Mouse (Mus musculus): ENCODE results near the gene Cd84.
"Not testable (repeated sequence)": the region's sequence is repeated elsewhere in the genome, so short reads cannot be mapped to it uniquely, and the experiment has no call there.

Cd84 gene

DNA sequence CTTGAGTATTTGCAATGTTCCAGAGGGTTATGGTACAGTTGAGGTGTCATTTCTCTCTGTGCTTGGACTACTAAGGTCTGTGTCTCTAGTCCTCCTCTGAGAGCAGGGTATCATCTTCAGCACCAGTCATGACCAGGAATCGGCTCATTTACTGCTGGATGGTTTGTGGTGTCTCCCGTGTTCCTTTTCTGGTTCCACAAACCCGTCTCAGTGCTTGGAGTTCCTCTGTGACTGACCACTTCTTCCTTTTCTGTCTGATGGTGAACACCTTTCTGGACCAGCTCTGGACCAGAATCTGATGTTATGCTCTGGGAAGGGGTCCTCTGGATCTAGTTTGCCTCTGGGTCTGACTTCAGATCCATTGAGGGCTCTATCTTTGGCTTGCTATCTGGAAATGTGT is at the start of gene Cd84:
Gene Cd84, plus strand, starts transcription at position 210 of the 400 bp plus-strand sequence.
- DNase-seq (ENCODE audit: low spot score) = no peak

DNA sequence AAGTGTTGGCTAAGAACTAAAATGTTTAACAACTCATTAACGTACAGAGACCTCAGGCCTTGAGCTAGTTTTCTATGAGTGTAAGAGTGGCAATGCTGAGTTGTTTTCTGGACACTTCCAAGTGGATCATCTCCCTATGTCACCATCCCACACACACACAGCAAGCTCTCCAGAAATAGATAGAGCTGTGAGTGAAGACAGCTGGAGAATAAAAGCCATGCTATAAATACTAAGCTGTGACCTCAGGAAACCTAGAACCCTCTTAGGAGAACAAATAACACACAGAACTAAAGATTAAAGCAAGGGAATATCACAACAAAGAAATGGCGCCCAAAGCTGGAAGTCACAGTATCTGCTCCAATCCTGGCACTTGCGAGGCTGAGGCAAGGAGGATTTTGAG is 48.0 kb upstream of the Cd84 start:
- no peak for DNase-seq (ENCODE audit: low spot score)

DNA sequence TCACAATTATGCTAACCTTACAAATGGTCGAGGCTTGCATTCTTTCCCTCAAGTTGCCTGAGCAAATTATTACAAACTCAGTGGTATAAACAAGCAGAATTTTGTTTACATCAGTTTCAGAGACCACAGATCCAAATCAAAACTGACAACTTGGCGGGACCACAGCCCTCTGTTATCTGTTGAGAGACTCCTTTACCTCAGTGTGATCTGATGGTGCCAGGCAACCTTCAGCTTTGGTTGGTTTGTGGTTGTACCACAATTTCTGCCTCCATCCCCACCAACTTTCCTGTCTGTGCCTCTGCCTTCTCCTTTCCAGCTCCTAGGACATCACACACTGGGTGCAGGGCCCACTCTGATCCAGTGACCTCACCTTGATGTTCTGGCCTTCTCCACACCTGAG is 43.3 kb upstream of the Cd84 start:
- DNase-seq (ENCODE audit: low spot score) = no peak

DNA sequence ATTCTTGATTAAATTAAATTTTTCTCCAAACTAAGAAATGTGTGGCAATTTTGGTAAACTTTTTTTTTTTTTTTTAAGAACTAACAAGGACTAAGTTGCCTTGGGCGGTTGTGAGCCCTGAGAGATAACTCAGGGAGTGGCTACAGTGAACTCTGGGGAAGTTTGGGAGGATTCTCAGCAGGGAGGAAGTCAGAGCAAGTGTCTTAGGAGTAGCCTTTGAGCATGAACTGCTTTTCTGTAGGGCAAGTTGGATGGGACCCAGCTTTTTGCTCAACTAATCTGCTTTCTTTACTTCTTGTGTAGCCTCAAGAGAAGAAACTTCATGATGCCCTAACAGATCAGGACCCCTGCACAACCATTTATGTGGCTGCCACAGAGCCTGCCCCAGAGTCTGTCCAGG is 41.7 kb upstream of the Cd84 start:
- DNase-seq (ENCODE audit: low spot score) = no peak

DNA sequence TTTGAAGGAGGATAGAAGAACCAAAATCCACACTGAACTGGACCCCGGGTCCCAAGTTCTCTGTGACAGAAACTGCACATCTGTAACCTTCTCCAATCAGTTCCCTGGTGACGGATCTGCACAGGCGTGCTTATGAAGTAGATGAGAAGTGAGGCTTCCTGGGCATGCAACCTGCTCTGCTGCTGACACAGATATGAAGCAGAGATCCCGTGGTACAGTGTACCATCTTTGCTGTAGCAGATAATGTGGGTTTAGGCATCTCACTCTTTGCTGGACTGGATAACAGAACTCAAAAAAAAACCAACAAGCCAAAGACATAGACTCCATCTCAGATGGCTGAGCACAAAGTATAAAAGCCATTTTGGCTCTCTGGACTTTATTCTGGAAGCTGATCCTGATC is 39.8 kb upstream of the Cd84 start:
- no peak for DNase-seq (ENCODE audit: low spot score)

DNA sequence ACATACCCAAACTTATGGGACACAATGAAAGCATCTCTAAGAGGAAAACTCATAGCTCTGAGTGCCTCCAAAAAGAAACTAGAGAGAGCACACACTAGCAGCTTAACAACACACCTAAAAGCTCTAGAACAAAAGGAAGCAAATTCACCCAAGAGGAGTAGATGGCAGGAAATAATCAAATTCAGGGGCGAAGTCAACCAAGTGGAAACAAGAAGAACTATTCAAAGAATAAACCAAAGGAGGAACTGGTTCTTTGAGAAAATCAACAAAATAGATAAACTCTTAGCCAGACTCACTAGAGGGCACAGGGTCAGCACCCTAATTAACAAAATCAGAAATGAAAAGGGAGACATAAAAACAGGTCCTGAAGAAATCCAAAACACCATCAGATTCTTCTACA is 28.4 kb upstream of the Cd84 start:
- not testable (repeated sequence) for DNase-seq (ENCODE audit: low spot score)

DNA sequence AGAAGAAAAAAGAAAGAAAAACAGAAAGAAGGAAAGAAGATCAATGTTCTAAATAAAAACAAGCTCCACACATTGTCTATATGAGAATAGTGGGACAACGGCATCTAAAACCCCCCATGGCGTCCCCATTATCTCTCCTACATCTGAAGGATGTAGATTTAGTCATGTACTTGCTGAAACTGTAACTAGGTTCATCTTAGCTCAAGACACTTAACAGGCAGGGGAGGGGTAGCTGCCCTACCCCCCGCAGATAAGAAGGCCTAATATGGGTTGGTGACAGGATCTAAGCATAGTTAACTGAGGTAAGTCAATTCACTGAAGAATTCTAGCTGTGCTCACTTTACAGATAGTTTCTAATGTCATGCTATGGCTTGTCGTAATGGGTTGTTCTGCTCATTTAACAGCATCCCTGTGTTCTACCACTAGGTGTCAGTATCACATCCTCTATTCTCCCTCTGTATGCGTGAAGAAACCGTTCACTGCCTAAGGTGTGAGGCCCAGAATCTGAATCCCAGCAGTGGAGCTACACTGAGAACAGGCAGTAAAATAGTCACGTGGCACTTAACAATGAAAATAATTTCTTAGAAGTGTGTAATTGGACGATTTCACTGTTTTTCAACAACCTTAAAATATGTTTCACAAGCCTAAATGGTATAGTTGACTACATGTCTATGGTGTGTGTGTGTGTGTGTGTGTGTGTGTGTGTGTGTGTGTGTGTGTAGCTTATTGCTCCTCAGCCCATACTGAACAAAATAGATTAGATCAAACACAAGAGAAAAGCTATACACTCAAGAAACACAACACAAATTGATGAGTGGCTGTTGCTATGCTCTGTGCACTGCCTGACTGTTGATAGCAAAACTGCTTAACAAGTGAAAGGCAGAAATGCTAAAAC is 23.7 kb upstream of the Cd84 start:
- DNase-seq (ENCODE audit: low spot score) = no peak

DNA sequence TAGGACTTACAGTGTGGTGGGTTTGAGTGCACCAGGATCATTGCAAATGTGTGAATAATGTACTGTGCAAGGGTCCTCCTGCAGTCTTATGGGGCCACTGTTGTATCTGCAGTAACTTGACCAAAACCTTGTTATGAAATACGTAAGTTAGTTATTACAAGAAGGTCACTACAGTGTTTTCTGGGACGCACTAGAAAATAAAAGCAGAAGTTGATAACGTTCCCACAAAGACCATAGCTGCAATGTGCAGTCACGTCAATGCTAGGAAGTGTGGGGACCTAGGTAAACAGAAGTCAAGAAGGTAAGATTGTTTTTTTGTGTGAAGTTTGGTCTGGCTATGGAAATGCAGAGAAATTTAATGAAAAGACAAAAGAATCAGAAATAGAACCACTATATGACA is 22.5 kb upstream of the Cd84 start:
- DNase-seq (ENCODE audit: low spot score) = no peak

DNA sequence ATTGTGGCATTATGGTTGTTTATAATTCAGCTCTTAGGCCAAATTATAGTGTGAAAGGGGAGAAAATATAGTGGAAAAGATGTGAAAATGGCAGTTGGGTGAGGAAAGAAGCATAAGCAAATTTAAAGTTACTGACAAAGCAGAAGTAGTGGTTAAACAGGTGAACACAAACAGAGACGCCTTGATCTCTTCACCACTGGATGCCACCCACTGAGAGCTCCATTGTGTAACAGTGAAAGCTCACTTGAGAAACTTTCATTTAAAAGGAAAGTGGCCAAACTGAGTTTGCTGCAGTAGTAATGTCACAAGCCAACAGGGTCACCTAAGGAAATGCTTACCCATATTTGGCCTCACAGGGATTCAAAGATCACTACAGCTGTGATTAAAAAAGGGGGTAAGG is 18.2 kb upstream of the Cd84 start:
- DNase-seq (ENCODE audit: low spot score) = no peak

DNA sequence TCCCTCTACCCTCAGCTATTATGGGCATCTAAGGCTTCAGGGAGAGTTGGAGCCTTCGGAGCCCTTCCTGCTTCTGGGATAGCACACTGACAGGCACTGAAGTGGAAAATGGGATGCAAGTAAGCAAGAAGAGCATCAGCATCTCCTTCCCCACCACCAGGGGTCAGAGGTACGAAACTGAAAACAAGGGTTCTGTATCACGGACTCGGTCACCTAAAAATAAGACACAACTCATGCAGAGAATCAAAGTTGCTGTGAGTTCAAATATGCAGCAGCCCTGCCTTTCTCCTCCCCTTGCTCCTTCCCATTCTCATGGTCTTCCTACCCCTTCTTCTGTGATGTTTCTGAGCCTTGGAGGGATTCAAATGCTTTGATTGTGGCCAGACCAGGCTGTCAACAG is 14.0 kb upstream of the Cd84 start:
- no peak for DNase-seq (ENCODE audit: low spot score)

DNA sequence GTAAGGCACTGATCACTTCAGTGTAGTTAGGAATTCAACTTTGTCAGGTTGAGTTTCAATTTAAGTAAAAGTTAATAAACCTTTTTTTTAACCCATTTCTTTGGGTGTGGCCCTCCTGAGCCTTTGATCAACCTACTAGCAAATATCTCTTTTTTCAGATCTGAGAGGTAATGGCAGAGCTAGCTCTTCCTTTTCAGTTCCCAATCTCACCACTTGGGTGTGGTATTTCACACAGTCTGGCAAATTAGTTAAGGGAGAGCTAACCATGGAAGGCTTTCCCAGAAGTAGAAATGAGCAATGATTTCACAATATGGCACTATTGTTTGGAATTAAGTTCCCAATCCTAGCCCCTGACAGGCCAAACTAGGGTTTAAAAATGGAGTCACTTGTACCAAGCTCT is 13.3 kb upstream of the Cd84 start:
- DNase-seq (ENCODE audit: low spot score) = no peak

DNA sequence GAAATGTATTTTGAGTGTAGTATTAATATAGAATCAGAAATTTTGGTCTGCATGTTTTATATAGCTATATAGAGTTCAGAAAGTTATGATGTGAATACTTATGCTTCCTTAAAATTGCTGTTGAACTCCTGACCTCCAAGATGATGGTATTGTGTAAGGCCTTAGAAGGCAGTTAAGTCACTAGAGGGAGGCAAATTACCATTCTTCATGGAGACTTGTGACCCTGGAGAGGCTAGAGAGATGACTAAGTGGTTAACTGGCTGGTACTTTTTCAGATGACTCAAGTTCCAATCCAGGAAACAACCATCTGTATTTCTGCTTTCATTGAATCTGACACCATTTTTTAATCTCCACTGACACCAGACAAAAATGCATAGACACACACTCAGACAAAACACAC is 11.8 kb upstream of the Cd84 start:
- DNase-seq (ENCODE audit: low spot score) = no peak

DNA sequence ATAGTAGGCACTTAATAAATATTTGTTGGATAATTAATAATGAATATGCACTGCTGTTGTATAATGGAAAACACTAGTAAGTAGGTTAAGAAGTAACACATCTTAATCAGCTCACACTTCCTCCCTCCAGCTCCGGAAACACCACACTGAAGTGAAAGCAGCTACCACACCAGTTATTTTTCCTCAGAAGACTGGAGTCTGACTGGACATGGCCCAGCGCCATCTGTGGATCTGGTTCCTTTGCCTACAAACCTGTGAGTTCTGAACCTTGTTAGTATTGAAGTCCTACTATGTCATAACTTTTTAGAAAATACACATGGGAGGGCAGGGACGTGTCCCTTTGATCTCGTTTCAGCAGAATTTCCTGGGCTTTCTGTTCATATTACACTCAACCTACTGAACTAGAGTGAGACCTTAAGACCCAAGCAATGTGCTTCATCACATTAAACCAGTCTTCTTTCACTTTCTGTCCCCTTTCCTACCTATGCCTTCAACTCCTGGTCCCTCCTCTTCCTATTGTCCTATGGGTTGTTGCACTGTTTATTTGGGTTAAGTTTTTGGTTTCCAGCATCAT is 1.0 kb downstream of the Cd84 start:
- DNase-seq (ENCODE audit: low spot score) = no peak

DNA sequence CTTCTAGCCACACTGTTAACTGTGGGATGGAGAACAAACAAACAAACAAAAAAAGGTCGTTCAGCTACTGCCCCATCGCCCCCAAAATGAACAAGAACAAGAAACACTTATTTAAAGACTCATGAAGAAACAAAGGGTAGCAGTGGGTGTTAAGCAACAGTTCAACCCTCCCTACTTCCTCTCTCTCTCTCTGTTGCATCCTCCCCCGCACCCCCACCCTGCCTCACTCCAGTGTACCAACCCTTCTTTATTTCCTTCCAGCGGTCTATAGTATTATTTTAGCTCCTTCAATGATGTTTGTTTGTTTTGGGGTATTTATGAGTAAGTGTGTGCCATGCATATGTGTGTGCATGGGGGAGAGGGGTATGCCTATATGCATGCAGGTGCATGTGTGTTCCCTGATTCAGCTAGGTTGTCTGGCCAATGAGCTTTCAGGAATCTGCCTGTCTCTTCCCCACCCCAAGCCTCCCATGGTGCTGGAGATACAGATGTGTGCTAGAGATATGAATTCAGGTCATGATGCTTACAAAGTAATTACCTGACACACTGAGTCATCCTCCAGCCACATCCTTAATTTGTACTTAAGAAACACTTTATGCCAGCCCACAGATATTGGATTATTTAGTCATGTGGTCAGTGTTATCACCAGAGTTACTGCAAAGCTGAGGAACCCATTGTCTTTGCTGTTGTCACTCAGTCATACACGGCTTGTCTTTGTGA is 5.7 kb downstream of the Cd84 start:
- DNase-seq (ENCODE audit: low spot score) = no peak

DNA sequence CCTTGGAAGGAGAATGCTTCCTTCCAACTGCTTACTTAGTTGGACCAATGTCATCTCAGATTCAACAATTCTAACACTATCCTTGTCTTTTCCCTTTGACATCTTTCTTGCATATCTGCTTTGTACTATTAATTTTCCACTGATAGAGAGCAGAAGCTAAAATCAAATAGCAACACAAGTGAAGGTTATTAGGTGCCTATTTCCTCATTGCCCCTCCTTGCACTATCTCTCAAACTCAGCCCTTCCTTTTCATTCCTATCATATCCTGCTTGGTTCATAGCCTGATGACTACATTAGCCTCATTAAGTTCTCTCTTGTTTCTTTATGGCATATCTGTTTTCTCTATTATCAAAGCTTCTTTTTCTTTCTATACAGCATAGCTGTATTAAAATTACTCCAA is 8.7 kb downstream of the Cd84 start:
- DNase-seq (ENCODE audit: low spot score) = no peak

DNA sequence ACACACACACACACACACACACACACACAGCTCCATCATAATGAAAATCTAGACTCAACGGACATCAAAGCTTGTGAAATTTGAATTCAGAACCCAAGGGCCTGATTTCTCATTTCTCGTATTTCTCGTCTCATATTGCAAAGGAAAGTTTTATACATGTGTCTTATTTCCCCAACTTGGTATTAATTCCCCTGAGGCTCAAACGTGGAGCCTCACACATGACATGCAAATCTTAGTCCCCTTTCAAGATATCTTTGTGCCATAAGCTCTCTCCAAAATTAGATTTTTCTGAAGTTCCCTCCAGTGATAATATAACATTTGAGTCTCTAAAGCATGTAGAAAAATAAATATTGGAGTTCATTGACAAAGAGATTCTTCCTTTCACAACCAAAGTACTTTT is 9.3 kb downstream of the Cd84 start:
- DNase-seq (ENCODE audit: low spot score) = no peak

DNA sequence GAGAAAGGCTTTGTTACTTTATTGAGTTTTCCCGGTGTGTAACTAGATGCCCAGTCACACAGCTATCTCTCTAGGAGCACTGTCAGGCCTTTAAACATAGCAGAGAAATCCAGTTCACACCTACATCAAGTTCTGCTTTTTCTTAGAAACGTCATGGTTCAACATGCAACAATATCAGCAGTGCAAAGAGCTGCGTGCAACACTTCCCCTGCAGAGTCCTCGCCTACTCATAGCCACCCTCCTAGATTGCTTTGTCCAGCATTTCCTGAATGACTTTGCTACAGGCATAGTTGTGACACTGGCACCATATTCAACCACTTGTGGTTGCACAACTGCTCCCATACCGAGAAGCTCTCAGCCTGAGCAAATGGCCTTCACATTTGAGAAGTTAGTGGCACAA is 10.0 kb downstream of the Cd84 start:
- DNase-seq (ENCODE audit: low spot score) = no peak

DNA sequence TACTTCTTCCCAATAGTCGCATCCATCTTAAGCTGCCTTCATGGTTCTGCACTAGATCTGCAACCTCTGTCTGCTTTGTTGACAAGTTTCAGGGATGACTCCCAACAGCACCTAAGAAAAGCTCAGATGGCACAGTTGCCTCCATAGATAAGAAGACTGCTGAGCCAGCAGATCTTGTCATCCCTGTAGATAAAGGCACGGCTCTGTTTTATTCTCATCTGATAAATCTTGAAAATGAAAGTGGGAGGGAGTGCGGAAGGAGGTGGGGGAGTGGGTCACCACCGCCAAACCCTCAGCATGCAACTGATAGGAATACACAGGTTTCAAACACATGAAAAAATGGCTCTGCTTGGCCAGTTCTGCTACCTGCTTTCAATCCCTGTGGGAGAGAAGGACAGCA is 26.0 kb downstream of the Cd84 start:
- DNase-seq (ENCODE audit: low spot score) = no peak

DNA sequence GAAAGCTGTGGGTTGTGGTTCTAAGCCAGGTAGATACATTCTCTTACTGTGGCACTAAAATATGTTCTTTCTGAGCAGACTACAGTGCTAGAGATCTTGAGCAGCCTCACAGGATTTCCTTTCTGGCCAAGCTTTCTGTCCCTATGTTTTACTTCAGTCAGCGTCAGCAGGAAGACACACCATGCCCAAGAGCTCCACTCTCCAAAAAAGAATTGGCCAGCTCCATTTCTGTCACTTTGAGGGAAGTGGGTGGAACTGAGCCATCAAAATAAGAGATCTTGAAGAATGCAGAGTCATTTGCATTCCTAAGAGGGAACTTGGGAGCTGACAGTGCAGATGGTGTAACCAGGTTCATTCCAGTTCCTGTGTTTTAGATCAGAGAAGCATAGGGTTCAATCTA is 47.5 kb downstream of the Cd84 start:
- DNase-seq (ENCODE audit: low spot score) = no peak

DNA sequence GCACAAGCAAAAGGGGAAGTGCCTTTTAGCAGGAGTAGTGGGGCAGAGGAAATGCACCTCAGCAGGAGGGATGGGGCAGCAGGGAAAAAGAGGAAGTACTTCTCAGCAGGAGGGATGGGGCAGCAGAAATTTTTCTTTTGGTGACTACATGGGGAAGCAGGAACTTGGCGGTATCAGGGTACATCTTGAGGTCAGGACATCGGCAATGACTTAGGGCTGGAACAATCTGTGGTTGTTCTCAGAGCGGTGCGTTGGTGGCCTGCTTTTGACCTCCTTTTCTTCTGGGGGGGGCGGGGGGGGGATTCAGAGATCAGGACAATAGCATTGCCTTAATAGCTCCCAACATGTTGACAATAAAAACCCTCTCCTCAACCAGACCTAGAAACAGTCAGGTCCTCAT is 55.9 kb downstream of the Cd84 start, which contains the start of gene Gm10521:
Gene Gm10521, plus strand, starts transcription at position 301 of the 400 bp plus-strand sequence.
- not testable (repeated sequence) for DNase-seq (ENCODE audit: low spot score)

DNA sequence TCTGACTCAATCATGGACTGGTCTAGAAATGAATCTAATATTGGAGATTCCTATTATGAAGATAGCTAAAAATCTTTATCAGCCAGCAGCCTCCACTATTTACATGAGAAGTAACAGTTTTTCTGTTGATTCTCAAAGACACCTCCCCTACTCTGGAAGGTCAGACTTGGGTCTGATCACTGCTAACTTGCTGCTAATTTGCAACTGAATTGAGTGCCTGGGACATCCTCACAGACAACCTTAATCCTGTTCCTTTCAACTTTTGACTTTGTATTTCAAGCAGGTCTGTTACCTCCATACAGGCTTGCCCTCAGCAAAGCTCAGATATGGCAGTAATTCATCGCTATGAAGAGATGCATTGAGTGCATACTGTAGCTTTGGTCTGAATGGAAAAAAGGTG is 64.5 kb downstream of the Cd84 start:
- DNase-seq (ENCODE audit: low spot score) = no peak

DNA sequence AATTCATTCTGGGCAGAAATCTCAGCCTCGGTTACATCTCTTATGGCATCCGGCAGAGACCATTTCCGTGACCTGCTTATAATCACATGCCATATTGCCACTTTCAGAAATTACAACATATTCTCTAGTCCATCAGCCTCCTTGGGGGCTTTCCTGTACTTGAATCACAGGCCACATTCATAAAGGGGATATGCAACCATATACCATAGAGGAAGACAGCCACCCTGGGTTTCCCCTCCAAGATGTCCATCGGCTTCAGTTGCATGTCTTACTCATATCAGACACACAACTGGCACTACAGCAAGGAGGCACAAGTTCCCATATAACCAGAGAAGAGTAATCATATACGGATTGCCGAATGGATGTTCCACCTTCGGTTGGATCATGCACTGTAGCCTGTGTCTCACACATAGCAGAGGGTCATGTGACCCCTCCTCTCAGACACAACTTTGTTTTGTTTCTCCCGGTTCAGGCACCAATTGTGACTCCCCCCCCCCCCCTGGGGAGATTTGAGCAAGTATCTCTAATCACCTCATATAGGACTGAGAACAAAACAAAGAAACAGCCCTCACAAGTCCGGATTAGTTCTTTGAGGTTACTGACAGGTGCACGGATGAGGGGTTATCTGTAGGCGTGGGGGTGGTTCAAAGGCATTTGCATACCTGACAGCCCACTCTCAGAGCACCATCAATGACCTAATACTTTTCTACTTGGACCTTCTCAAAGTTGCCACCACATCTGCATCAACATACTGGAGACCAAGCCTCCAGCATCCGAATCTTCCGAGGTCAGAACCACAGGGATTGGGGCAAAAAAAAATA is 76.4 kb downstream of the Cd84 start:
- DNase-seq (ENCODE audit: low spot score) = no peak

Data from urinary bladder, postnatal 10 days (tissue).